Mouse (Mus musculus) ES-E14 (cell line): ENCODE measurements around the gene Steap4.

Experiments
- CHD2 ChIP-seq: IDR thresholded peaks from 2 replicates; pipeline ENCODE4 v1.6.1; 2014; ENCODE audit warnings: mild to moderate bottlenecking, low read depth, low read length, inconsistent platforms
- HCFC1 ChIP-seq: IDR thresholded peaks from 2 replicates; pipeline ENCODE4 v1.6.1; 2012; ENCODE audit warnings: low read length, inconsistent platforms, borderline replicate concordance; ENCODE audit not compliant: insufficient read depth
- MAFK ChIP-seq: IDR thresholded peaks from 2 replicates; pipeline ENCODE4 v1.6.1; 2014; ENCODE audit warnings: mild to moderate bottlenecking, low read depth, low read length, inconsistent platforms; ENCODE audit not compliant: insufficient read depth
- ZC3H11A ChIP-seq: IDR thresholded peaks from 2 replicates; pipeline ENCODE4 v1.6.1; 2012; ENCODE audit warnings: low read depth, mild to moderate bottlenecking, inconsistent platforms, low read length, borderline replicate concordance
- ZNF384 ChIP-seq: IDR thresholded peaks from 2 replicates; pipeline ENCODE4 v1.6.1; 2012; ENCODE audit warnings: low read depth, low read length, inconsistent platforms

- no peak for TF ChIP-seq CHD2
- no peak for TF ChIP-seq ZC3H11A
- TF ChIP-seq ZNF384: no peak
- no peak for TF ChIP-seq HCFC1
- no peak for TF ChIP-seq MAFK
These were observed 5.4 kb upstream of the Steap4 start for GRCm38 (mm10) chr5:7954838-7955237.
